Mouse (Mus musculus) kidney, adult 9 months (tissue): Measurements from ENCODE around the gene Gm21981.

Experiments
- DNase-seq: peaks from one replicate; pipeline ENCODE4 v3.0.0; 2022

Gm21981 gene

GRCm38 (mm10) chr17:47702548-47703345 is 8.5 kb upstream of the Gm21981 start:
- no peak for DNase-seq

- no peak for DNase-seq
Observed at GRCm38 (mm10) chr17:47701793-47702192, 7.5 kb upstream of the Gm21981 start.

GRCm38 (mm10) chr17:47699055-47699454 is 4.8 kb upstream of the Gm21981 start:
- DNase-seq = peak; percentile 70

DNA sequence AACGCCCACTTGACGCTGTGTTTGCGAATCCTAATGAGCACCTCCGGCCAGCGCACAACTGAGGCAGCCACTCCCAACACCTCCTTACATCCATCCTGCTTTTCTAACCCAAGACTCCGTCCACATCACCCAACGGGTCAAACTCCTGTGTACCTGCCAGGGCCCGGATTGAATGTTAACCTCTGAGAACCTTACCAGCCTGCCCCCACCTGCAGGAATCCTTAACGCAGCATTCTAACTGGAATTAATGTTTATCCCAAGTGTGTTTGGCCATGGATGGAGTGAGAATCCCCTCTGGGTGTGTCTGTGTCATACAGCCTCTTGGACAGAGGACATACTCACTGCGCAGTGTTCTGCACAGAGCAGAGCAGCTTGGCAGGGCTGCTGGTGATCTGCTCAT is 3.9 kb upstream of the Gm21981 start:
- DNase-seq = peak; percentile 92

GRCm38 (mm10) chr17:47695337-47695710 is 1.1 kb upstream of the Gm21981 start:
- DNase-seq = no peak

- peak; percentile 98 for DNase-seq
Observed at GRCm38 (mm10) chr17:47694503-47695336, 465 bp upstream of the Gm21981 start, which contains the start of gene Prickle4. Gene Prickle4 (minus strand): TSS chr17:47694736.

DNA sequence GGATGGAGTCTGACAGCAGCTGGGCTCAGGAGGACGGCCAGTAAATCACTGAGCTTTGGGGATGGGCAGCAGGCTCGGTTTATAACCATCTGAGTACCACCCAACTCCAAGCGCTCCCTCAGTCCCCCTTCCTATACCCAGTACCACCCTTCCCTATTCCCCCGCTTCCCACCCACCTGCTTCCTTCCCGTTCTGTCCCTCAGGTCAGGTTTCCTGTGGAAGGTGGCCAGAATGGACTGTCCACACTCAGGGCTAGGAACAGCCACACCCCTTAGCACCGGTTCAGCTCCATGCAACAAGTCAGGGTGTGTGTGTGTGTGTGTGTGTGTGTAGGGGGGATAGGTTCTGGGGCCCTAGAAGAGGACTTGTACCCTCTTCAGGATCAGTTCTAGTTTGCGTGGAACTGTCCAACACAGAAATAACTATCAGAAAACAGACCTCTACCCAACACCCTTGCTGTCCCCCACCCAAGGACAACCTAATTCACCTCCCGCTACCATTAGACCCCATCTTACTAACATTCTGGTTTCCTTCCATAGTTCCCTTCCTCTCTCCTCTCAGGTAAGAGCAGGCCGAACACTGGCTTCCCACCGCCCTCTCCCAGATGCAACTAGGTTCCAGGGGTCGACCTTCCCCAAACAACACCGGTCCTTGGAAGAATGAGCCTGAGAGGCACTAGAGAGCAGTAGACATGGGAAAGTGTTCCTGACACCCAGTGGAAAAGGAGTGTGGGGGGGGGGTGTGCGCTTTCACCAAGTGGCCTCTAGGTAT is 399 bp downstream of the Gm21981 start:
- no peak for DNase-seq

- no peak for DNase-seq
Observed at GRCm38 (mm10) chr17:47691650-47692049, 2.6 kb downstream of the Gm21981 start.

DNA sequence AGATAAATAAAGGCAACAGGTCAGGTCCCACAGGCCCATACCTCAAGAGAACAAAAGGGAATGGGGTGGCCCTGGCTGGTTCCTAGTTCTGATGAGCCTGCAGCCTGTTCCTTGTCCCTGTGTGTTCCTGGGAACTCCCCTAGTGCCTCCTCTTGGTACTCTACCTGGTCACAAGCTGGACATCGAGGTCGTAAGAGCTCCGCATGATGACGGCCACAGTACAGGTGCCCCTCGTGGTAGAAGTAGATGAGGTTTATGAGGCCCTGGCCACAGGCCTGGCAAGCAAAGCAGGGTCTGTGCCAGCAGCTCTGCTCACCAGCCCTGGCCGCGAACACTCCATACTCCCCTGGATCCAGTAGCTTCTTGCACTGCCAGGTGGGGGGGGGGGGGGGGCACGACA is 4.4 kb downstream of the Gm21981 start:
- no peak for DNase-seq

DNA sequence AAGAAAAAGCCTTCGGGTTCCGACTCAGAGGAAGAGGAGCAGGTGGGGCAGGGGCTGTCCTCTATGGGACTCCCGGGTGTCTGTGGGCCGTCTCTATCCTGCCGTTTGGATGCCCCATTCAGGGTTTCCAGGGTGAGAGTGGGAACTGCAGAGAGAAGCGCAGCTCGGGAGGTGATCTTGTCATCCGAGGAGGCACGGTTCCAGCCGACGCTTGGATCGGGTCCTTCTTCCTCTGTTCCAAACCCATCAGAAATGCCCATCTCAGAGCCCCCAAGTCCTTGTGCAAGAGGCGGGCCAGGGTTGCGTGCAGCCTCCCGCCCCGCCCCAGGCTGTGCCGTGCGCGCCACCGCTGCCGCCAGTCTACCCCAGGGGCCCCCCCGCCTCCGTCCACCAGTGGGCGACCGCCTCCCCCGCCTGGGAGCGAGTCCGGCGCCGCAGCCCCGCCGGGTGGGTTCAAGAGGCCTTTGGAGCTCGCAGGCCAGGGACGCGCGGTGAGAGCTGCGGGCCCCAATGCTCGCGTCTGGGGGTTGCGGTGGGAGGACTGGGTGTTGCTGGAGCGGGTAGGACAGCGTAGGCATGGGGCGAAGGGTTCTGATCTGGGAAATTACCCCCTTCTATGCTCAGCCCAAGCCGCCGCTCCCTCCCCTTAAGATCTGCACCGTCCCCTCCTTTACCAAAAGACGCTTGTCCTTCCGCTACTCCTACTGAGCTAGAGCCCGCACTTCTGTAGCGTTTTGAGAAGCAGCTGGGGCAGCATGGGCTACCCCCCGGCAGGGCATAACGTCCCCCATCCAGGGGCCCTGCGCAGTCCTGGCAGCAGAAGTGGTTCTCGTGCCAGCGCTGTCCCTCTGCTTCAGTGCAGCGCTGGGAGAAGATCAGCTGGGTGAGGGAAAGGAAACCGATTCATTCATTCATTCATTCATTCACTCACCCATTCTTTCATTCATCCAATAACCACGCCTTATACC is 5.4 kb downstream of the Gm21981 start, which contains the start of gene Frs3:
Frs3 (plus strand) TSS at position 423 of the 968 bp plus-strand sequence.
- DNase-seq = peak; percentile 50

GRCm38 (mm10) chr17:47688344-47688607 is 6.0 kb downstream of the Gm21981 start, which contains the start of gene Tomm6:
Gene Tomm6 (minus strand): TSS chr17:47688386.
- no peak for DNase-seq

DNA sequence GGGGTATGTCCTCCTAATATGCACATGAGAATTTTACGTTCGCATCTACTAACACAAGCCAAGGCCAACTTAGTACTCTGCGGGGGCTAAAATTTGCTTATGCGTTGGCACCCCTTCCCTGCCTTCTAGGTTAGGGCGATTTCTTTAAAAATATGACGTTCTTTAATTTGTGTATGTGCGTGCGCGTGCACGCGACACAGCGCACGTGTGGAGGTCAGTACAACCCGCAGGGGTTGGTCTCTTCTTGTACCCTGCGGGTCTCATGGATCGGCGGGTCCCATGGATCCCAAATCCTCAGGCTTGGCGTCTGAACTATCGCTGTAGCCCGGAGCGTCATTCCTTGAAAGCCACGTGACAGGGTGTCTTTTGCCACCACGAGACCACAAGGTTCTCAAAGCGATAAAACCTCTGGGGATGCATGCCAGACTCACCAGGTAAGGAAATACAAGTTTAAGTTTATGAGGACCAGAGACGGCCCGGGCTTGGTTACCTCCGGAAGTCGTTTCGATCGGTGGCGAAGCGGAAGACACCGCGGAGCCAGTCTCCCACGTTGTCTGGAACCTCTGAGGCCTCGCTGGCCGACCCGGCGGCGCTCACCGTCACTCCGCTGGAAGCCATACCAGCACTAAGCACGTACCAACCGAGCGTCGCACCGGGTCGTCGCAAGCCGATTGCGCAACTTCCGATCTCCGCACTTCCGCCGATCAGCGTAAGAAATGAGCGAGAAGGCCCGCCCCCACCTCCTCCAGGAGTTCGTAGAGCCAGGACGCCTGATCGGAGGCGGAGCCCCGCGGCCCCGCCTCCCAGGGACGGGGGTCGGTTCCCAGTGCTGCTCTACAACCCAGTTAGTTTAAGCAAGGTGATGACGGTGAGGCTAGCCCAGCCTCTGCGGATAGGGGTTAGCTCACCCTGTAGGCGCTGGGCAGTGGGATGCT is 6.6 kb downstream of the Gm21981 start:
- DNase-seq = peak; percentile 97

- no peak for DNase-seq
Observed at GRCm38 (mm10) chr17:47682836-47683235, 11.4 kb downstream of the Gm21981 start.

- no peak for DNase-seq
Observed at GRCm38 (mm10) chr17:47678702-47679101, 15.6 kb downstream of the Gm21981 start.

GRCm38 (mm10) chr17:47678238-47678637 is 16.0 kb downstream of the Gm21981 start:
- DNase-seq = no peak

DNA sequence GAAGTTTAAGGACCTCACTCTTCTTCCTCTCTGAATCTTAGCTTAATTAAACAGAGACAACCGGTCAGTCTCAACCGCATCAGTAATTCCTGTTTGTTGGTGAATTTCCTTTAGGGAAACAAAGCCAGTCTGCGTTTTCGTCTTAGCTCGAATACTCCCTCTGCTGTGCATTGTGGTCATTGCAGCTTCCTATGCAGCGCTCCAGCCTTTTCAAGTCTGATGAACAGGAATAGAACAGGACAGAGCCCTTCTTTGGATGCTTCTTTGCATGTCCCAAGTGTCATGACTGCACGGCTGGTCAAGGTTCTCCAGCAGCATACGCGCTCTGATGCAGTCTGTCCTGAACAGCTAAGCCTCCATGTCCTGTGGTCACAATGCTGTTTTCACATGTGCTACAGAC is 17.7 kb downstream of the Gm21981 start:
- DNase-seq = peak; percentile 81

DNA sequence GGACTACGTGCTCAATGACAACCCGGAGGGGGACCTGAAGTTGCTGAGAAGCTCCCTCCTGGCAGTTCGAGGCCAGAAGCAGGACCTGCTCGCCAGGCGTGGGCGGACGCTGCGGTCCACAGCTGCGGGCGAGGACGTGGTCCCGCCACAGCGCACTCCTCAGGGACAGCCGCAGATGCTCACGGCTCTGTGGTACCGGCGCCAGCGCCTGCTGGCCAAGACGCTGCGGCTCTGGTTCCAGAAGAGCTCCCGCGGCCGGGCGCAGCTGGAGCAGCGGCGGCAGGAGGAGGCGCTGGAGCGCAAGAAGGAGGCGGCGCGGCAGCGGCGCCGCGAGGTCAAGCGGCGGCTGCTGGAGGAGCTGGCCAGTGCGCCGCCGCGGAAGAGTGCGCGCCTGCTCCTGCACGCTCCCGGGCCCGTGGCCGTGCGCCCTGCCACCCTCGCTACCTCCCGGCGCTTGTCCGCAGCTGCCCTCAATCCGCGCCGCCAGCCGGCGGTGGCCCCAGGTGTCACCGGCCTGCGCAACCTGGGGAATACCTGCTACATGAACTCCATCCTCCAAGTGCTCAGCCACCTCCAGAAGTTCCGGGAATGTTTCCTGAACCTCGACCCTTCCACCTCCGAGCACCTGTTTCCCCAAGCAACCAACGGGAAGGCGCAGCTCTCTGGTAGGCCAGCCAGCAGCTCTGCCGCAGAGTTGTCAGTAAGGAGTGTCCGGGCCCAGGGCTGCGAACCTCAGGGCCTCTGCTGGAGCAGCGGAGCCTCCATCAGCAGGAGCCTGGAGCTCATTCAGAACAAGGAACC is 21.7 kb downstream of the Gm21981 start:
- DNase-seq = peak; percentile 55

DNA sequence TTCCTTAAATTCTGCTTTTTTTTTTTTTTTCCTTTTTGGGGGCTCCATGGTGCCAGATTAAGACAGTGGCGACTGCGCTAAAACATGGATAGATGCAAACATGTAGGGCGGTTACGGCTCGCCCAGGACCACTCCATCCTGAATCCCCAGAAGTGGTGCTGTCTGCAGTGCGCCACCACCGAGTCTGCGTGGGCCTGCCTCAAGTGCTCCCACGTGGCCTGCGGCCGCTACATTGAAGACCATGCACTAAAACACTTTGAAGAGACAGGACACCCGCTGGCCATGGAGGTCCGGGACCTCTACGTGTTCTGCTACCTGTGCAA is 22.3 kb downstream of the Gm21981 start:
- DNase-seq = no peak

DNA sequence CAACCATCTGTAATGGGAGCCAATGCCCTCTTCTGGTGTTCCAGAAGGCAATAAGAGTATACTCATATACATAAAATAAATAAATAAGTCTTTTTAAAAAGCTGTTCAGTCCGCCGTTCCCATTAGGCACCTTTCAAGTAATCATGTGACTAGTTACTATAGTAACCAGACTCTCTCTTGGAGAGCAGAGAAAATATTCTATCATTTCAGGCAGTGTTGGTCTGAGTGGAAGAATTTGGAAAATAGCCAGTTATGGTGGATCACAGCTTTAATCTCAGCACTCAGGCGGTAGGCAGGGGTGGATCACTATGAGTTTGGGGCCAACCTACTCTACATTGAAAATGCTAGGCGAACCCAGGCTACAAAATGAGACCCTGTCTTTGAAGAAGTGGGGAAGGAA is 25.1 kb downstream of the Gm21981 start:
- DNase-seq = no peak

- no peak for DNase-seq
Observed at GRCm38 (mm10) chr17:47664474-47664873, 29.8 kb downstream of the Gm21981 start.
